Mouse (Mus musculus) liver, postnatal 0 days (tissue): ENCODE results near the gene Pde3a.

ENCODE experiments used
- CTCF ChIP-seq: sonication (generic); IDR thresholded peaks from 2 replicates; pipeline ENCODE4 v1.5.1; 2016; ENCODE audit warnings: antibody characterized with exemption, low read depth
- EP300 ChIP-seq: IDR thresholded peaks from 2 replicates; pipeline ENCODE4 v1.6.1; 2016; ENCODE audit warnings: antibody characterized with exemption, low read depth, mild to moderate bottlenecking

- peak; percentile 37; the same call in 1 of the 2 replicates for TF ChIP-seq CTCF
- no peak for TF ChIP-seq EP300
Observed at GRCm38 (mm10) chr6:141331464-141331863, 82.4 kb downstream of the Pde3a start.
